Mouse (Mus musculus): ENCODE results near the gene Amt. TPM values are rescaled to one million over a fixed set of nuclear protein-coding genes. Genes with fewer than 3 reads are reported as not detected.

Gene Amt
- polyA plus RNA-seq, 1 experiment from 2014 or later = 24.4 TPM

GRCm38 (mm10) chr9:108324784-108325183 lies 28.1 kb downstream of the Amt start:
- Histone ChIP-seq H3K4me2 (replicated peaks) (no peak overlapping the region), H3K9me3 (ENCODE audit: control insufficient read depth, low read length) (no peaks in the 10 kb centered on the region), H3K9ac (no peak overlapping the region), H3K27me3 (ENCODE audit: control insufficient read depth, insufficient read depth, low read length) (no peaks in the 10 kb centered on the region), H3K4me1 (replicated peaks; ENCODE audit: control insufficient read depth, insufficient read depth, low read length) (no peaks in the 10 kb centered on the region), H3K27ac (no peak overlapping the region), H3K36me3 (replicated peaks; ENCODE audit: control insufficient read depth, insufficient read depth) (peaks cover 28% of the 10 kb centered on the region), H3K4me3 (replicated peaks; ENCODE audit: low read length) (no peak overlapping the region)
- ATAC-seq (ENCODE audit: low FRiP score) = no peak
- WGBS = 98% methylated on average over 1 of the region's 1 CpGs
- DNase-seq (ENCODE audit: low spot score) = no peak

GRCm38 (mm10) chr9:108325811-108326210 lies 29.2 kb downstream of the Amt start:
- 97% methylated on average over 2 of the region's 2 CpGs for WGBS
- no peak for DNase-seq (ENCODE audit: low spot score)
- Histone ChIP-seq H3K27ac (no peak overlapping the region), H3K4me1 (replicated peaks; ENCODE audit: control insufficient read depth, insufficient read depth, low read length) (no peaks in the 10 kb centered on the region), H3K9me3 (ENCODE audit: control insufficient read depth, low read length) (no peaks in the 10 kb centered on the region), H3K27me3 (ENCODE audit: control insufficient read depth, insufficient read depth, low read length) (no peaks in the 10 kb centered on the region), H3K36me3 (replicated peaks; ENCODE audit: control insufficient read depth, insufficient read depth) (peaks cover 33% of the 10 kb centered on the region), H3K9ac (no peak overlapping the region), H3K4me2 (replicated peaks) (no peak overlapping the region), H3K4me3 (replicated peaks; ENCODE audit: low read length) (no peak overlapping the region)
- no peak for ATAC-seq (ENCODE audit: low FRiP score)

- no peak for DNase-seq (ENCODE audit: low spot score)
- Histone ChIP-seq H3K4me3 (replicated peaks; ENCODE audit: low read length) (no peak overlapping the region), H3K27ac (peak overlapping the region; percentile 82), H3K4me2 (replicated peaks) (peak overlapping the region; percentile 80), H3K9ac (no peak overlapping the region), H3K27me3 (ENCODE audit: control insufficient read depth, insufficient read depth, low read length) (no peaks in the 10 kb centered on the region), H3K4me1 (replicated peaks; ENCODE audit: control insufficient read depth, insufficient read depth, low read length) (peaks cover 17% of the 10 kb centered on the region), H3K36me3 (replicated peaks; ENCODE audit: control insufficient read depth, insufficient read depth) (peaks cover 38% of the 10 kb centered on the region), H3K9me3 (ENCODE audit: control insufficient read depth, low read length) (no peaks in the 10 kb centered on the region)
- ATAC-seq (ENCODE audit: low FRiP score) = no peak
- 70% methylated on average over 10 of the region's 10 CpGs for WGBS
Observed at GRCm38 (mm10) chr9:108337848-108338550, 41.3 kb downstream of the Amt start.

GRCm38 (mm10) chr9:108338551-108338885 lies 41.9 kb downstream of the Amt start:
- H3K27me3 ChIP-seq (ENCODE audit: control insufficient read depth, insufficient read depth, low read length) = no peaks in the 10 kb centered on the region
- no peak for DNase-seq (ENCODE audit: low spot score)
- peak overlapping the region; percentile 85 for H3K9ac ChIP-seq
- ATAC-seq (ENCODE audit: low FRiP score) = 0 out of 2 replicates have a peak, but pooled peaks have one; percentile 10
- peak overlapping the region; percentile 80 for H3K4me2 ChIP-seq (replicated peaks)
- no peaks in the 10 kb centered on the region for H3K9me3 ChIP-seq (ENCODE audit: control insufficient read depth, low read length)
- H3K4me3 ChIP-seq (replicated peaks; ENCODE audit: low read length) = peak overlapping the region; percentile 60
- H3K4me1 ChIP-seq (replicated peaks; ENCODE audit: control insufficient read depth, insufficient read depth, low read length) = peaks cover 17% of the 10 kb centered on the region
- peak overlapping the region; percentile 82 for H3K27ac ChIP-seq
- WGBS = 34% methylated on average over 6 of the region's 6 CpGs
- peaks cover 34% of the 10 kb centered on the region for H3K36me3 ChIP-seq (replicated peaks; ENCODE audit: control insufficient read depth, insufficient read depth)

GRCm38 (mm10) chr9:108338886-108339781 lies 42.5 kb downstream of the Amt start, which contains the start of gene Gpx1:
TSS of gene Gpx1 (plus strand) at chr9:108338903.
- H3K27me3 ChIP-seq (ENCODE audit: control insufficient read depth, insufficient read depth, low read length) = no peaks in the 10 kb centered on the region
- peaks cover 17% of the 10 kb centered on the region for H3K4me1 ChIP-seq (replicated peaks; ENCODE audit: control insufficient read depth, insufficient read depth, low read length)
- DNase-seq (ENCODE audit: low spot score) (peak; percentile 92), ATAC-seq (ENCODE audit: low FRiP score) (peak; percentile 97)
- peak within 1 kb of the TSS; percentile 60 for H3K4me3 ChIP-seq (replicated peaks; ENCODE audit: low read length)
- peaks cover 28% of the 10 kb centered on the region for H3K36me3 ChIP-seq (replicated peaks; ENCODE audit: control insufficient read depth, insufficient read depth)
- H3K27ac ChIP-seq = peak within 1 kb of the TSS; percentile 82
- no peaks in the 10 kb centered on the region for H3K9me3 ChIP-seq (ENCODE audit: control insufficient read depth, low read length)
- H3K9ac ChIP-seq = peak within 1 kb of the TSS; percentile 85
- H3K4me2 ChIP-seq (replicated peaks) = peak within 1 kb of the TSS; percentile 80
- under 1% methylated on average over 49 of the region's 49 CpGs for WGBS

DNA sequence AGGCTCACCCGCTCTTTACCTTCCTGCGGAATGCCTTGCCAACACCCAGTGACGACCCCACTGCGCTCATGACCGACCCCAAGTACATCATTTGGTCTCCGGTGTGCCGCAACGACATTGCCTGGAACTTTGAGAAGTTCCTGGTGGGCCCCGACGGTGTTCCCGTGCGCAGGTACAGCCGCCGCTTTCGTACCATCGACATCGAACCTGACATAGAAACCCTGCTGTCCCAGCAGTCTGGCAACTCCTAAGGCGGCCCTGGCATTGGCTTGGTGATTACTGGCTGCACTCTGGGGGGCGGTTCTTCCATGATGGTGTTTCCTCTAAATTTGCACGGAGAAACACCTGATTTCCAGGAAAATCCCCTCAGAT lies 43.2 kb downstream of the Amt start:
- peaks cover 20% of the 10 kb centered on the region for H3K36me3 ChIP-seq (replicated peaks; ENCODE audit: control insufficient read depth, insufficient read depth)
- no peak for ATAC-seq (ENCODE audit: low FRiP score)
- peak overlapping the region; percentile 60 for H3K4me3 ChIP-seq (replicated peaks; ENCODE audit: low read length)
- H3K4me2 ChIP-seq (replicated peaks) = peak overlapping the region; percentile 80
- H3K27me3 ChIP-seq (ENCODE audit: control insufficient read depth, insufficient read depth, low read length) = no peaks in the 10 kb centered on the region
- no peaks in the 10 kb centered on the region for H3K9me3 ChIP-seq (ENCODE audit: control insufficient read depth, low read length)
- peak overlapping the region; percentile 82 for H3K27ac ChIP-seq
- WGBS = 18% methylated on average over 20 of the region's 20 CpGs
- H3K9ac ChIP-seq = peak overlapping the region; percentile 85
- H3K4me1 ChIP-seq (replicated peaks; ENCODE audit: control insufficient read depth, insufficient read depth, low read length) = peaks cover 17% of the 10 kb centered on the region
- no peak for DNase-seq (ENCODE audit: low spot score)

GRCm38 (mm10) chr9:108340258-108341138 lies 43.8 kb downstream of the Amt start:
- Histone ChIP-seq H3K4me1 (replicated peaks; ENCODE audit: control insufficient read depth, insufficient read depth, low read length) (peaks cover 17% of the 10 kb centered on the region), H3K27me3 (ENCODE audit: control insufficient read depth, insufficient read depth, low read length) (no peaks in the 10 kb centered on the region), H3K9me3 (ENCODE audit: control insufficient read depth, low read length) (no peaks in the 10 kb centered on the region), H3K4me2 (replicated peaks) (peak overlapping the region; percentile 80), H3K27ac (no peak overlapping the region), H3K4me3 (replicated peaks; ENCODE audit: low read length) (peak overlapping the region; percentile 60), H3K36me3 (replicated peaks; ENCODE audit: control insufficient read depth, insufficient read depth) (peaks cover 14% of the 10 kb centered on the region), H3K9ac (peak overlapping the region; percentile 85)
- no peak for ATAC-seq (ENCODE audit: low FRiP score)
- 63% methylated on average over 10 of the region's 10 CpGs for WGBS
- DNase-seq (ENCODE audit: low spot score) = no peak

- WGBS = 94% methylated on average over 5 of the region's 5 CpGs
- Histone ChIP-seq H3K4me1 (replicated peaks; ENCODE audit: control insufficient read depth, insufficient read depth, low read length) (peaks cover 20% of the 10 kb centered on the region), H3K4me3 (replicated peaks; ENCODE audit: low read length) (no peak overlapping the region), H3K27me3 (ENCODE audit: control insufficient read depth, insufficient read depth, low read length) (no peaks in the 10 kb centered on the region), H3K4me2 (replicated peaks) (no peak overlapping the region), H3K27ac (no peak overlapping the region), H3K9me3 (ENCODE audit: control insufficient read depth, low read length) (no peaks in the 10 kb centered on the region), H3K9ac (no peak overlapping the region), H3K36me3 (replicated peaks; ENCODE audit: control insufficient read depth, insufficient read depth) (peaks cover 9% of the 10 kb centered on the region)
- DNase-seq (ENCODE audit: low spot score) (no peak), ATAC-seq (ENCODE audit: low FRiP score) (no peak)
Observed at GRCm38 (mm10) chr9:108341139-108341475, 44.5 kb downstream of the Amt start.

DNA sequence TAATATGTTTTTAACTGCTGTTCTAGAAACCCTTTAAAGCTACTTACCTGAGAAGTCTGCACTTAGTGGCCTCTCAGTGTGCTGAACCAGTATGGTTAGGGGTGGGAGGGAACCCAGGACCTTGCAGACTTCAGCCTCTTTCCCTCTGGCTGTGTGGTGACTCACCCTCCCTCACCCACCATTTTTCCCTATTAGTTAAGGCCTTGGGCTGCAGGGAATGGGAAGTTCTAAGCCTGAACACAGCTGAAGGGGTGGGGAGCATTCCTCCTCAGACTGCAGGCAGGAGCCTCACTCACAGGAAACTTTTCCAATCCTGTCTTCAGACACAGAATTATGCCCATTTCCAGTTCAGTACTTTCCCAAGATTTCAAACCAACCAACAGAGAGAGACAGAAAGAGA lies 45.1 kb downstream of the Amt start:
- Histone ChIP-seq H3K27me3 (ENCODE audit: control insufficient read depth, insufficient read depth, low read length) (no peaks in the 10 kb centered on the region), H3K4me1 (replicated peaks; ENCODE audit: control insufficient read depth, insufficient read depth, low read length) (peaks cover 22% of the 10 kb centered on the region), H3K27ac (no peak overlapping the region), H3K36me3 (replicated peaks; ENCODE audit: control insufficient read depth, insufficient read depth) (0 out of 2 replicates have a peak, but pooled peaks cover 3% of the 10 kb centered on the region), H3K9ac (no peak overlapping the region), H3K9me3 (ENCODE audit: control insufficient read depth, low read length) (no peaks in the 10 kb centered on the region), H3K4me2 (replicated peaks) (no peak overlapping the region), H3K4me3 (replicated peaks; ENCODE audit: low read length) (no peak overlapping the region)
- DNase-seq (ENCODE audit: low spot score) = no peak
- ATAC-seq (ENCODE audit: low FRiP score) = no peak
